ENCODE assay signal across 11 mouse cellular contexts in genomic region chr11:117798160-117798541, GRCm38 (mm10). TPM values are rescaled to one million over a fixed set of nuclear protein-coding genes. Genes with fewer than 3 reads are reported as not detected.
DNase-seq lines count a peak whose midpoint lies in the region; ATAC-seq and TF ChIP-seq lines count a peak whose summit lies in the region.
"Had no signal": no experiment of that assay in that cellular context is flagged by ENCODE, and none has a peak within 500 bp of the region (broad histone marks: within the 10 kb centered on the region; RNA-seq: fewer than 3 reads in every experiment).

No protein-coding gene starts in this region.

- DNase-seq in kidney, postnatal 14 days = peak; percentile 24
- no peak for DNase-seq in kidney, adult 8-10 months
- DNase-seq in MEL (ENCODE audit: low read depth, low spot score) = peak; percentile 58
- DNase-seq in urinary bladder, adult 2 months (ENCODE audit: low spot score) = no peak
- no peak for DNase-seq in layer of hippocampus, postnatal 14 days (ENCODE audit: low spot score in 2 of 2)
- DNase-seq: retina, postnatal 1 day had no signal

- no peak for TF ChIP-seq RAD21 in MEL (IDR thresholded peaks at IDR 0.05; ENCODE audit: low read depth, low read length)

- peak overlapping the region; percentile 37 for H3K27ac ChIP-seq in MEL (ENCODE audit: control insufficient read depth, low read depth, low read length)
- H3K27ac ChIP-seq in intestine, embryonic 15.5 days = 0 out of 2 replicates have a peak overlapping the region, but pooled peaks have one; percentile 1
- H3K27ac ChIP-seq in midbrain, embryonic 15.5 days = no peak overlapping the region
- H3K27ac ChIP-seq: hindbrain, embryonic 14.5 days; midbrain, embryonic 13.5 days had no signal

- no peaks in the 10 kb centered on the region for H3K27me3 ChIP-seq in MEL (ENCODE audit: control insufficient read depth in 1 of 2, insufficient read depth in 2 of 2, low read length in 2 of 2)
- no peaks in the 10 kb centered on the region for H3K27me3 ChIP-seq in intestine, embryonic 15.5 days (replicated peaks)
- H3K27me3 ChIP-seq in midbrain, embryonic 15.5 days (replicated peaks) = no peaks in the 10 kb centered on the region

- WGBS in intestine, embryonic 15.5 days = 22% methylated on average over 2 of the region's 2 CpGs
- WGBS in midbrain, embryonic 15.5 days = 45% methylated on average over 2 of the region's 2 CpGs

- peaks cover 11 to 27% of the 10 kb centered on the region in 2 experiments for H3K4me1 ChIP-seq in MEL (ENCODE audit: control insufficient read depth in 1 of 2, insufficient read depth in 2 of 2, low read length in 2 of 2)
- H3K4me1 ChIP-seq in intestine, embryonic 15.5 days (replicated peaks) = peaks cover 14% of the 10 kb centered on the region
- no peaks in the 10 kb centered on the region for H3K4me1 ChIP-seq in midbrain, embryonic 15.5 days
- H3K4me1 ChIP-seq: midbrain, embryonic 13.5 days had no signal

- ATAC-seq in intestine, embryonic 15.5 days = peak; percentile 46; the same call in 1 of the 2 replicates
- ATAC-seq in neutrophil, adult 5-6 weeks (ENCODE audit: extremely low read depth, insufficient number of reproducible peaks, low FRiP score, poor library complexity, severe bottlenecking) = peak; percentile 30
- ATAC-seq in midbrain, embryonic 15.5 days (replicated peaks) = no peak
- ATAC-seq: midbrain, embryonic 13.5 days had no signal

- TF ChIP-seq POLR2A in MEL (IDR thresholded peaks at IDR 0.05; ENCODE audit: control insufficient read depth in 1 of 2, insufficient read depth in 1 of 2, low read depth in 1 of 2, low read length in 2 of 2, poor library complexity in 1 of 2) = no peak

- TF ChIP-seq EP300 in MEL (IDR thresholded peaks at IDR 0.05; ENCODE audit: low read depth in 1 of 2, low read length in 2 of 2) = peak; percentile 67 to 77

- H3K4me2 ChIP-seq in intestine, embryonic 15.5 days (replicated peaks) = no peak overlapping the region
- no peak overlapping the region for H3K4me2 ChIP-seq in midbrain, embryonic 15.5 days
- H3K4me2 ChIP-seq: hindbrain, embryonic 14.5 days; midbrain, embryonic 13.5 days had no signal

- 0 out of 4 replicates have a peak overlapping the region, but pooled peaks of 1 of the 2 experiments have one; percentile 18 for H3K4me3 ChIP-seq in MEL (ENCODE audit: control insufficient read depth in 1 of 2, insufficient read depth in 1 of 2, low read depth in 2 of 2, low read length in 2 of 2)
- H3K4me3 ChIP-seq in intestine, embryonic 15.5 days (replicated peaks) = no peak overlapping the region
- no peak overlapping the region for H3K4me3 ChIP-seq in midbrain, embryonic 15.5 days
- H3K4me3 ChIP-seq: midbrain, embryonic 13.5 days had no signal

- no peak for TF ChIP-seq CTCF in MEL (IDR thresholded peaks at IDR 0.05 in 2 of 3, conservative IDR thresholded peaks at IDR 0.05 in 1 of 3; ENCODE audit: control insufficient read depth in 1 of 3, insufficient read depth in 1 of 3, low read depth in 2 of 3, low read length in 3 of 3, poor library complexity in 1 of 3, severe bottlenecking in 1 of 3)

- peaks cover 0 to 20% of the 10 kb centered on the region in 2 experiments; a peak in 2 of 4 replicates for H3K36me3 ChIP-seq in MEL (ENCODE audit: control insufficient read depth in 1 of 2, insufficient read depth in 2 of 2, low read length in 2 of 2)
- H3K36me3 ChIP-seq in intestine, embryonic 15.5 days = no peaks in the 10 kb centered on the region
- H3K36me3 ChIP-seq in midbrain, embryonic 15.5 days (replicated peaks) = no peaks in the 10 kb centered on the region
- H3K36me3 ChIP-seq: midbrain, embryonic 13.5 days had no signal

- H3K9ac ChIP-seq in MEL (ENCODE audit: control insufficient read depth, low read depth, low read length, poor library complexity, severe bottlenecking) = peak overlapping the region; percentile 23; the same call in 1 of the 2 replicates
- H3K9ac ChIP-seq in intestine, embryonic 15.5 days = no peak overlapping the region
- no peak overlapping the region for H3K9ac ChIP-seq in midbrain, embryonic 15.5 days
- H3K9ac ChIP-seq: hindbrain, embryonic 14.5 days; midbrain, embryonic 13.5 days had no signal

- H3K9me3 ChIP-seq in MEL (replicated peaks; ENCODE audit: insufficient read depth, low read length) = no peaks in the 10 kb centered on the region
- no peaks in the 10 kb centered on the region for H3K9me3 ChIP-seq in intestine, embryonic 15.5 days
- H3K9me3 ChIP-seq in midbrain, embryonic 15.5 days = no peaks in the 10 kb centered on the region
- H3K9me3 ChIP-seq: midbrain, embryonic 13.5 days had no signal

- H3K79me2 ChIP-seq in MEL (ENCODE audit: control insufficient read depth, insufficient read depth, low read length, poor library complexity) = no peaks in the 10 kb centered on the region

TF ChIP-seq in MEL, 35 proteins besides CTCF, POLR2A, EP300 and RAD21 (continues in another document):
- no peak for TF ChIP-seq E2F4 (IDR thresholded peaks at IDR 0.05; ENCODE audit: borderline replicate concordance, low read depth, low read length)
- TF ChIP-seq MYC (IDR thresholded peaks at IDR 0.05; ENCODE audit: low read depth, low read length) = 0 out of 2 replicates have a peak, but pooled peaks have one; percentile 7
- TF ChIP-seq USF2 (IDR thresholded peaks at IDR 0.05; ENCODE audit: borderline replicate concordance in 1 of 2, insufficient read depth in 1 of 2, low read depth in 1 of 2, low read length in 2 of 2) = no peak
- TF ChIP-seq CHD1 (IDR thresholded peaks at IDR 0.05; ENCODE audit: low read depth, low read length) = no peak
- TF ChIP-seq MAZ (IDR thresholded peaks at IDR 0.05; ENCODE audit: low read depth, low read length) = peak; percentile 82; the same call in 1 of the 2 replicates
- peak; percentile 20; the same call in 1 of the 2 replicates for TF ChIP-seq USF1 (IDR thresholded peaks at IDR 0.05; ENCODE audit: low read depth, low read length)
- TF ChIP-seq TBP (IDR thresholded peaks at IDR 0.05; ENCODE audit: low read depth, low read length) = no peak
- TF ChIP-seq HCFC1 (IDR thresholded peaks at IDR 0.05; ENCODE audit: low read depth, low read length) = peak; percentile 38; the same call in 1 of the 2 replicates
- peak; percentile 67 for TF ChIP-seq TCF12 (IDR thresholded peaks at IDR 0.05; ENCODE audit: low read depth, low read length)
- TF ChIP-seq MYB (IDR thresholded peaks at IDR 0.05; ENCODE audit: low read depth, low read length) = no peak
- TF ChIP-seq BHLHE40 (IDR thresholded peaks at IDR 0.05; ENCODE audit: borderline replicate concordance, low read depth, low read length) = peak; percentile 53; the same call in 1 of the 2 replicates

RNA-seq across cellular contexts. Expression of gene 6030468B19Rik, which starts 0.7 kb away (rescaled TPM):
- 1.1 and 2.7 TPM in 2 replicates for total RNA-seq in MEL (2012; rRNA removed)
- polyA plus RNA-seq in MEL (2012; ENCODE audit: insufficient read depth in 1 of 2, insufficient read length in 2 of 2, low read depth in 1 of 2, low replicate concordance in 2 of 2, missing spikeins in 1 of 2) = 1 to 10 TPM in 1 of 2 experiments, not detected in 1; 5.1 TPM
- polyA plus RNA-seq in intestine, embryonic 15.5 days (2015; fragmentation: Nextera tagmentation; extraction: Ambion mirVana) = 1.1 and 1.2 TPM in 2 replicates
- total RNA-seq in neutrophil, adult 5-6 weeks (2017) = 0.58 and 0.86 TPM in 2 replicates
- polyA plus RNA-seq in midbrain, embryonic 15.5 days (2015; fragmentation: Nextera tagmentation; extraction: Ambion mirVana) = not detected in 2 replicates
- 0.06 TPM in 1 of 2 replicates, not detected in the other for polyA plus RNA-seq in urinary bladder, adult 2 months (2012; rRNA removed)
- total RNA-seq in layer of hippocampus, postnatal 14 days (2021) = under 1 TPM in 1 of 2 experiments, not detected in 1; 0.51 TPM
- polyA plus RNA-seq: midbrain, embryonic 13.5 days had no signal

RNA-seq across cellular contexts. Expression of gene Gm20708, which starts 11.3 kb away (rescaled TPM):
- 0.46 and 0.85 TPM in 2 replicates for total RNA-seq in MEL (2012; rRNA removed)
- under 1 TPM in 1 of 2 experiments, not detected in 1; 0.70 TPM for polyA plus RNA-seq in MEL (2012; ENCODE audit: insufficient read depth in 1 of 2, insufficient read length in 2 of 2, low read depth in 1 of 2, low replicate concordance in 2 of 2, missing spikeins in 1 of 2)
- polyA plus RNA-seq in intestine, embryonic 15.5 days (2015; fragmentation: Nextera tagmentation; extraction: Ambion mirVana) = 0.26 and 0.38 TPM in 2 replicates
- total RNA-seq in neutrophil, adult 5-6 weeks (2017) = 3.9 and 8.8 TPM in 2 replicates
- polyA plus RNA-seq in midbrain, embryonic 15.5 days (2015; fragmentation: Nextera tagmentation; extraction: Ambion mirVana) = 0.98 and 1.4 TPM in 2 replicates
- 0.22 TPM in 1 of 2 replicates, not detected in the other for polyA plus RNA-seq in urinary bladder, adult 2 months (2012; rRNA removed)
- 1 to 10 TPM; 2.8 to 3.2 TPM for total RNA-seq in layer of hippocampus, postnatal 14 days (2021)

RNA-seq across cellular contexts. Expression of gene Syngr2, which starts 11.3 kb away (rescaled TPM):
- 160 and 189 TPM in 2 replicates for total RNA-seq in MEL (2012; rRNA removed)
- 100 to 1,000 TPM in 1 of 2 experiments, not detected in 1; 384 TPM for polyA plus RNA-seq in MEL (2012; ENCODE audit: insufficient read depth in 1 of 2, insufficient read length in 2 of 2, low read depth in 1 of 2, low replicate concordance in 2 of 2, missing spikeins in 1 of 2)
- 135 and 151 TPM in 2 replicates for polyA plus RNA-seq in intestine, embryonic 15.5 days (2015; fragmentation: Nextera tagmentation; extraction: Ambion mirVana)
- total RNA-seq in neutrophil, adult 5-6 weeks (2017) = 80.2 and 108 TPM in 2 replicates
- 15.8 and 18.4 TPM in 2 replicates for polyA plus RNA-seq in midbrain, embryonic 15.5 days (2015; fragmentation: Nextera tagmentation; extraction: Ambion mirVana)
- polyA plus RNA-seq in urinary bladder, adult 2 months (2012; rRNA removed) = 90.0 and 106 TPM in 2 replicates
- total RNA-seq in layer of hippocampus, postnatal 14 days (2021) = 10 to 100 TPM; 15.2 to 15.4 TPM

RNA-seq across cellular contexts. Expression of gene Tmc6, which starts 16.2 kb away (rescaled TPM):
- 52.0 and 61.2 TPM in 2 replicates for total RNA-seq in MEL (2012; rRNA removed)
- 10 to 100 TPM in 1 of 2 experiments, not detected in 1; 48.8 TPM for polyA plus RNA-seq in MEL (2012; ENCODE audit: insufficient read depth in 1 of 2, insufficient read length in 2 of 2, low read depth in 1 of 2, low replicate concordance in 2 of 2, missing spikeins in 1 of 2)
- polyA plus RNA-seq in intestine, embryonic 15.5 days (2015; fragmentation: Nextera tagmentation; extraction: Ambion mirVana) = 28.3 and 34.7 TPM in 2 replicates
- total RNA-seq in neutrophil, adult 5-6 weeks (2017) = 73.8 and 95.0 TPM in 2 replicates
- polyA plus RNA-seq in midbrain, embryonic 15.5 days (2015; fragmentation: Nextera tagmentation; extraction: Ambion mirVana) = 4.2 and 5.7 TPM in 2 replicates
- polyA plus RNA-seq in urinary bladder, adult 2 months (2012; rRNA removed) = 48.2 and 55.4 TPM in 2 replicates
- 1 to 10 TPM; 4.9 to 6.3 TPM for total RNA-seq in layer of hippocampus, postnatal 14 days (2021)

RNA-seq across cellular contexts. Expression of gene Tmc8, which starts 16.3 kb away (rescaled TPM):
- 15.4 TPM in 2 replicates for total RNA-seq in MEL (2012; rRNA removed)
- polyA plus RNA-seq in MEL (2012; ENCODE audit: insufficient read depth in 1 of 2, insufficient read length in 2 of 2, low read depth in 1 of 2, low replicate concordance in 2 of 2, missing spikeins in 1 of 2) = 10 to 100 TPM in 1 of 2 experiments, not detected in 1; 23.5 TPM
- polyA plus RNA-seq in intestine, embryonic 15.5 days (2015; fragmentation: Nextera tagmentation; extraction: Ambion mirVana) = 6.6 and 7.7 TPM in 2 replicates
- 21.6 and 23.1 TPM in 2 replicates for total RNA-seq in neutrophil, adult 5-6 weeks (2017)
- polyA plus RNA-seq in midbrain, embryonic 15.5 days (2015; fragmentation: Nextera tagmentation; extraction: Ambion mirVana) = 1.00 and 1.5 TPM in 2 replicates
- 3.1 and 3.4 TPM in 2 replicates for polyA plus RNA-seq in urinary bladder, adult 2 months (2012; rRNA removed)
- 1 to 10 TPM in 1 of 2 experiments, under 1 TPM in 1; 0.88 to 1.6 TPM for total RNA-seq in layer of hippocampus, postnatal 14 days (2021)

Comparison
In these comparisons a context has a peak if more than half of its experiments do, and no peak if none do; other contexts are left out.
1. DNase-seq: peak in kidney, postnatal 14 days (single experiment) and MEL (single experiment); none in kidney, adult 8-10 months (0 of 2), urinary bladder, adult 2 months (single experiment) and layer of hippocampus, postnatal 14 days (0 of 2).